Mouse (Mus musculus) urinary bladder, adult 2 months (tissue): ENCODE data around the gene Olfr103. TPM values are rescaled to one million over a fixed set of nuclear protein-coding genes. Genes with fewer than 3 reads are reported as not detected.

Experiments used
- DNase-seq: peaks from one replicate; pipeline ENCODE4 v3.0.0; 2022; ENCODE audit warnings: low spot score
- polyA plus RNA-seq: library from polyadenylated mRNA; depleted of rRNA; stranded (reverse); fragments of >200 nt; gene quantifications from 2 replicates; pipeline ENCODE4 v1.2.3, GENCODE M21; 2012; rRNA removed

The Olfr103 gene
- polyA plus RNA-seq = not detected in 2 replicates

- DNase-seq = no peak
Measured at GRCm38 (mm10) chr17:37339598-37339997, at the start of gene Olfr103. Olfr103 (minus strand) TSS chr17:37339698.

- no peak for DNase-seq
Measured at GRCm38 (mm10) chr17:37378733-37379132, 39.2 kb upstream of the Olfr103 start, which contains the start of gene Olfr105-ps. Olfr105-ps (plus strand) TSS chr17:37379033.

GRCm38 (mm10) chr17:37359282-37359681 lies 19.8 kb upstream of the Olfr103 start, which contains the start of gene Olfr104-ps:
Olfr104-ps (plus strand) TSS chr17:37359582.
- no peak for DNase-seq

- DNase-seq = no peak
Measured at GRCm38 (mm10) chr17:37316954-37317353, 22.5 kb downstream of the Olfr103 start, which contains the start of gene Olfr102. Olfr102 (minus strand) TSS chr17:37317054.

- DNase-seq = no peak
Measured at GRCm38 (mm10) chr17:37310146-37310699, 29.3 kb downstream of the Olfr103 start.

GRCm38 (mm10) chr17:37308483-37308882 lies 31.0 kb downstream of the Olfr103 start:
- DNase-seq = no peak

GRCm38 (mm10) chr17:37304213-37304612 lies 35.3 kb downstream of the Olfr103 start, which contains the start of gene Olfr101:
Olfr101 (minus strand) TSS chr17:37304313.
- no peak for DNase-seq

Other genes with a start within 250 kb of the Olfr103 start
- gene Olfr91, start 241.4 kb downstream of the Olfr103 start, polyA plus RNA-seq = not detected in 2 replicates
- gene Olfr92, start 219.6 kb downstream of the Olfr103 start, polyA plus RNA-seq = not detected in 2 replicates
- gene Olfr93, start 178.2 kb downstream of the Olfr103 start, polyA plus RNA-seq = not detected in 2 replicates
- 0.52 and 1.0 TPM in 2 replicates for gene Ubd, start 145.8 kb downstream of the Olfr103 start, polyA plus RNA-seq
- gene Olfr94, start 138.7 kb downstream of the Olfr103 start, polyA plus RNA-seq = not detected in 2 replicates
- gene Olfr95, start 126.6 kb downstream of the Olfr103 start, polyA plus RNA-seq = not detected in 2 replicates
- gene Olfr96, start 119.6 kb downstream of the Olfr103 start, polyA plus RNA-seq = not detected in 2 replicates
- gene Olfr97, start 102.4 kb downstream of the Olfr103 start, polyA plus RNA-seq = not detected in 2 replicates
- gene Olfr98, start 75.9 kb downstream of the Olfr103 start, polyA plus RNA-seq = not detected in 2 replicates
- 12.3 and 13.0 TPM in 2 replicates for gene H2-M3, start 69.5 kb downstream of the Olfr103 start, polyA plus RNA-seq
- not detected in 2 replicates for gene Olfr99, start 56.2 kb downstream of the Olfr103 start, polyA plus RNA-seq
- not detected in 2 replicates for gene Olfr101, start 35.4 kb downstream of the Olfr103 start, polyA plus RNA-seq
- not detected in 2 replicates for gene Olfr102, start 22.6 kb downstream of the Olfr103 start, polyA plus RNA-seq
- not detected in 2 replicates for gene Olfr104-ps, start 19.9 kb upstream of the Olfr103 start, polyA plus RNA-seq
- not detected in 2 replicates for gene Olfr105-ps, start 39.3 kb upstream of the Olfr103 start, polyA plus RNA-seq
- not detected in 2 replicates for gene Olfr106-ps, start 50.7 kb upstream of the Olfr103 start, polyA plus RNA-seq
- gene Olfr107, start 59.5 kb upstream of the Olfr103 start, polyA plus RNA-seq = not detected in 2 replicates
- gene Olfr108, start 105.8 kb upstream of the Olfr103 start, polyA plus RNA-seq = not detected in 2 replicates
- gene Olfr109, start 119.2 kb upstream of the Olfr103 start, polyA plus RNA-seq = not detected in 2 replicates
- gene H2-M2, start 143.9 kb upstream of the Olfr103 start, polyA plus RNA-seq = 0.35 and 0.47 TPM in 2 replicates
- not detected in 2 replicates for gene Olfr110, start 152.8 kb upstream of the Olfr103 start, polyA plus RNA-seq
- gene Olfr111, start 168.3 kb upstream of the Olfr103 start, polyA plus RNA-seq = 0.03 and 0.04 TPM in 2 replicates
- gene Olfr112, start 229.8 kb upstream of the Olfr103 start, polyA plus RNA-seq = not detected in 2 replicates
- gene Olfr113, start 238.0 kb upstream of the Olfr103 start, polyA plus RNA-seq = not detected in 2 replicates